Mouse (Mus musculus) inflammation-experienced regulatory T-cells, adult 6 months (primary cell): ENCODE measurements around the gene Mdk. TPM values are rescaled to one million over a fixed set of nuclear protein-coding genes. Genes with fewer than 3 reads are reported as not detected.
A peak's percentile ranks its signal among the peaks of the same experiment; 100 is the strongest.

ENCODE experiments used
- ATAC-seq: one replicate; pipeline ENCODE4 v1.8.0; 2017
- polyA plus RNA-seq, 3 experiments: library from polyadenylated mRNA; unstranded; fragments of 100-300 nt; shearing (Covaris generic); gene quantifications; one replicate each; pipeline ENCODE4 v1.2.1; 2017

Gene Mdk
- 1 to 10 TPM; 1.5 to 2.2 (median 1.5) TPM for polyA plus RNA-seq

DNA sequence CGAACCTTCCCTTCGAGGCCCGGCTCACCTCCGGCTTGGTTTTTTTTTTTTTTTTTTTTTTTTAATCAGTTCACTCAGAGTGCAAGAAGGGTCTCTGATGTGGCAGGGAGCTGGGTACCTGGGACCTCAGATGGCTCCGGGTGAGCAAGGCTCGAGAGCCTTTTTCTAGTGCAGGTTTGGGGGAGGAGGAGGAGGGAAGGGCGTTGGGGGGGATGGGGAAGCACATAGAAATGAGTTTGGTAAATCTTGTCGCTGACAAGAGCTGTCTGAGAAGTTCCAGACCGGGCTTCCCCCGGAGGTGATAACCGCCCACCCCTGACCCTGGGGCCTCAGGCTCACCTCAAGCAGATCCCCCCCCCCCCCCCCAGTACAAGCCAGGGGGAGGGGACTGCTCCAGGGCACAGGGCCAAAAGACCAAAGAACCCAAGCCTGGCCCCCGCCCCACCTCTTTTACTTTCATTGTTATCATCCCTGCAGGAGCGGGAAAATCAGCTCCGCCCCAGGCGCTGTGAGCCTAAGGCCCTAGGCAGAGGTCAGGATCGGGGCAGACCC lies at the start of gene Mdk:
Mdk (minus strand) TSS at position 138 of the 552 bp plus-strand sequence.
- ATAC-seq = peak; percentile 12

DNA sequence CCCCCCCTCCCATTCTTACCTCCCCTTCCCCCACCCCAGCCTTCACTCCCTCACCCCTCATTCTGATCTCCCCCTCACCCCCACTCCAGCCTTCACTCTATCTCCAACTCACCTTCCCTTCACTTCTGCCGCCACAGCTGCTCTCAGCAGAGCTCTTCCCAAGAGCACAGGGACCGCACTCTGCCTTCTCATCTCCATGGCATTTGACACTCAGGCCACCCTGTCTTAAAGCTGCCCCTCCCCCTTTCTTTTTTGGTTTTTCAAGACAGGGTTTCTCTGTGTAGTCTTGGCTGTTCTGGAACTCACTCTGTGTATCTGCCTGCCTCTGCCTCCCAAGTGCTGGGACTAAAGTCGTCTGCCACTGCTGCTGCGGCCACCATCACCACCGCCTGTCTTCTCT lies 48.7 kb upstream of the Mdk start:
- ATAC-seq = no peak

DNA sequence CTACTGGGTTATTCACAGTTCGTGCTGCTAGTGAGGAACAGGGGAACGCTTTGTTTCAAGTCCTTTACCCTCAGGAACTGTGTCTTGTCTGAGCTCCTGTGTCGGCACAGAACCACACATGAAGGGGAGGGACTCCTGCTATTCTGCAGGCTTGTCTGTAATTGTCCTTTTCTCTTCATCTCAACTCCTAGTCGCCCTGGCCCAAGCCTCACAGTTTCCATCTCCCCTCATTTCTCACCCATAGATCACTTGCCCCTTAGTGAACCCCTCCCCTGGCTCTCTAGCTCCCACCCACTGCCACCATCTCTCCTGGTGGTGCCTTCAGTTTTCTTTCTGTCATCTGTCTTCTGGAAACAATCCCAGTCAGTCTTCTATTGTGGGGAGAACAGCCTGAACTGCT lies 48.1 kb upstream of the Mdk start:
- ATAC-seq = no peak

DNA sequence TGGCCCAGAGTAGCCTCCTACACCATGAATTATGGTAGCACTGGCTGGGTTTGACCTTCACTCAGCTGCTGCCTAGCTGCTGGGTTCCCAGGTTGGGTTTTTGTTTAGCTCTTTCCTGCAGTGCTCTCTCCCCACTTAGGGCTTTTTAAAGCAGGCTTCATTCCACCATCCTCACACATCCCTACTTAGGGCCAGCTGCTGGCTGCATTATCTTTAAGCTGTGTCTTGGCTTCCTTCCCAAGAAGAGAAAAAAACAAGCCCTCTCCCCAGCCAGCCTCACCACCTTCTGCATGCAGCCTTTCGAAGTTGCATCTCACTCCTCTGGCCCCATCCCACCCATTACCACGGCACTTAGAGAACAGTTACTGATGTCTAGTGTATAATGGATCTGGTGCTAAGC lies 46.5 kb upstream of the Mdk start:
- ATAC-seq = no peak

DNA sequence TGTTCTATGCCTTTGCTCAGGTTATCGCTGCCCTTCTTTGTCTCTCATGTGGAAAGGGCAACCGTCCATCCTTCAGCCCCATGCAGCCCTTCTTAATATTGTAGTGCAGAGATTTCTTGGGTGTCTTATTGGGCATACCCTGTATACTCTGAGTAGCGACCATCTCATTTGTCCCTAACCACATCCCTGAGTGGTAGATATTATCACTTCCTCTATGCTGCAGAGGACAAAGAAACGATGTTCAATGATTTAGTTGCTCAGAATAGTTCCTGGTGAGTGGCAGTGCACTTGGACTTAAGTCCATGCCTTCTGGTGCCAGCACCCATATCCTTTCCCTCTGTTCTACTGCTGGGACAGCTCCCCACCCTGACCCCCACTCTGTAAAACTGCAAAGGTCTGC lies 45.9 kb upstream of the Mdk start:
- no peak for ATAC-seq

DNA sequence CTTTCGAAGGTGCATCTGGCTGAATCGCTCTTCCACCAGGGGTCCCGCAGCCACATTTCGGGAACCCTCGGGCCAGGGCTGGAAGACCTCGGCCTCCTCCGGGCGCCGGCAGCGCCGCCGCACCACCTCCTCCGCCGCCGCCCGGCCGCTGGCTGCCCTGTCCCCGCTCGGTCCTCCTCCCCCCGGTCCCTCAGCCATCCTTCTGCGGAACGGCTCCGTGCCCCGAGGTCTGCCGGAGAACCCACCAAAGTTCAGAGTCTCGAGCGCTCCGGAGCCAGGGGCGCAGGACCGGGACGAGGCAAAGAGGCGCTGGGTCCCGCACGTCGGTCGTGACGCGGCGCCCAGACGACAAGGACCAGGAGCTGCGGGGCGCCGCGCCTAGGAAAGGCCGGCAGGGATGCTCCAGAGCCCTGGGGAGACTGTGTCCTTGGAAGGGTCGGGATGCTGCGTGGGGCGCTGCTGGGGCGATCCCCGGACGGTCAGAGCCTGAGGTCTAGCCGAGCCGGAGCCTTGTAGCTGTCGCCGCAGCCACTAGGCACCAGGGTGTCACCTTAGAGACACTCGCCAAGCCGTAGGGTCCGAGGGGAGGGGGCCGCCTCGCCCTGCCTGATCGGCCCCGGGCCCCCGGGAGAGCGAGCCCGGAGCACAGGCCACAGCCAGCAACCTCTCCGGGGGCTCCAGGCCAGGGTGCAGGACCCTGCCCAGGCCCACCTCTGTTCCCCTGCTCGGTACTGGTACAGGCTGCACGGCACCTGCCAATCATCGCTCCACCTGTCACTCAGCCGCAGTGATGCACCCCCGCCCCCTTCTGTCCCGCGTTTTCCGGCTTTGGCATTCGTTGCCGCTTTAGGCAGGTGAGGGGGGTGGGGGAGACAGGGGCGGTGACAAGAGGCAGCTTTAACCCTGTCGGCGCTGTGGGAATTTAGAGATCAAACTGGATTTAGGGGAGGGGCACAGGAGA lies 43.8 kb upstream of the Mdk start, which contains the start of gene Dgkz:
Dgkz (minus strand) TSS at position 284 of the 961 bp plus-strand sequence.
- ATAC-seq = peak; percentile 77

GRCm38 (mm10) chr2:91973416-91974135 lies 41.5 kb upstream of the Mdk start:
- ATAC-seq = no peak

DNA sequence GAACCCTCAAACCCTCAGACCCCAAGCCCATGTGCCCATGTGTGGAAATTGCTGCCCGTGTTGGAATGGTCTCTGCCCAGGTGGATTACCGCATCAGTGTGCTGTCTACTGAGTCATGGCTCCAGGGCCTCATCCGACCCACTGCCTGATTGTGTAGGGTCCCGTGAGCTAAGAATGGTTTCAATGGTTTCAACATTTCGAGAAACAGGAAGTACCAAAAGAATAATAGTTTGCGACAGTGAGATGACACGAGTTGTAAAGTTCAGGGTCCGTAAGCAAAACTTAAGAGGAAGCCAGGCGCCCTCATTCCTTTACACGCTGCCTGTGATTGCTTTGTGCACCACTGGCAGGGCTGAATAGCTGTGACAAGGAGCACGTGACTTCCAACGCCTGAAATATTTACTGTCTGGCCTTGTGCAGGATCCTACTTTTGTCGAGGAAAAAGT lies 40.0 kb upstream of the Mdk start:
- ATAC-seq = peak; percentile 29

DNA sequence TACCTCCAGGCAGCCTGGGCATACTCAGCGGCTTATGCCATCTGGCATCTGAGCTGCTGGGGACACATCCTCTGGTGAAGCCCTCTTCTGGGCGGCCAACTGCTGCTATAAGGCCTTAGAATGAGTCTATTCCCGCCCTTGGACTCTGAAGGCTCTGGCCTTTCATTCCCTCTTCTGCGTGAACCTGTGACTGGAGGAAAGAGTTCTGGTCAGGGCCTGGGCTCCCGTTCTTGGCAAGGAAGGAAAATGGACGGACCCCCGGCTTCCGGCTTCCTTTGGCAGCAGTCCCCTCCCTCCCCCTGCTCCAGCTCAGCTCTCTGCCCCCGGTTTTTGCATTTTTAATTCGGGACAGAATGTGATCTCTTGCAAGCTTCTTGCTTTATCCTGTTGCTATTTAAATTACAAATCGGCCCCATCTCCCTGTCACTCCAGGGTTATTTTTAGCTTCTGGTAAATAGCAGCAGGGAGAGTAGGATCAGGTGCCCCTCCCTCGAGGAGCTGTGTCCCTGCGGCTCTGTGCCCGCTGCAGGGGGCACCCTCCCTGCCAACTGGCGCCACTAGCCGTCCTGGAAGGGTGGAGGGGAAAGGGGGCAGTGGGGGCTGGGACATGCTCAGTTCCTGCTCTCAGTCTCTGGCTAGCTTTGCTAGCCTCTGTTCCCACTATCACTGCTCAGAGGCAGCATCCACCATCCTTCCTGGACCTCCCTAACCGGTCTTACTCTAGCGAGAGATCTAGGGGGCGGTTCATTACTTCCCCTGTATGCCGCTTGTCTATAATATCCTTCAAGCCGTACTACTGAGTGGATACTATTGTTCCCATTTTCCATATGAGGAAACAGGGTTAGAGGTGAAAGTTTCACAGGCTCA lies 39.4 kb upstream of the Mdk start:
- ATAC-seq = no peak

DNA sequence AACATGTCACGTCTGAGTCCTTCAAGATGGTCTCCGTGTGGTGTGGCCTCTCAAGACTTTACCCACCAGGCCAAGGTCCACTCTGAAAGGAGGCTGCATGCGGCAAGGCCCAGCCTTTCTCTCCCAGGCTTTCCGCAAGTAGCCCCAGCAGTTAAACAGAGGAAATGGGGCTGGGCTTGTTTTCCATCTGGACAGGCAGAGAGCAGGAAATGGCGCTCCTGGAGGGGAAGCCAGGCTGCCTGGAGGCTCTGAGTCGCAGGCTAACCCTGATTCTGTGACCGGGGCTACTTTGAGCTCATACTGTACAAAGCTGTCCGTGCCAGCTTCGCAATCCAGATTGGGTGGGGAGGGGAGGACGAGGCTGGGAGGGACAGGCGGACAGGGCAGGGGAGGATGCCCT lies 35.9 kb upstream of the Mdk start:
- no peak for ATAC-seq

DNA sequence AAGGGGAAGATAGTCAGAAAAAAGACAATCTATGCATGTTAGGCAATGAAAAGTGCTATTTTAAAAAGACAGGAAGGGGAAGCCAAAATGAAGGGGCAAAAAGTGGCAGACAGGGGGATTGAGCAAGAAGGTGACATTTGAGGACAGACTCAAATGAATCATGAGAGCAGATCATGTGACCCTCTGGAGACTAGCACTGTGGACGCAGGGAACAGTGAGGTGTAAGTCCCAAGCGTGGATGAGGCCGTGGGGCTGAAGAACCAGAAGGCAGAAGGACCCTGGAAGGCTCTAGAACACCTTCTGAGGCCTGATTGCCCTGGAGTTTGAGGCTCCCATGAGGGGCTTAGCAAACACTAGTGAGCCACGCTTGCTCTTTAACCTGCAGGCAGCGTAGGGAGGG lies 34.3 kb upstream of the Mdk start:
- no peak for ATAC-seq

GRCm38 (mm10) chr2:91965417-91965816 lies 33.3 kb upstream of the Mdk start:
- ATAC-seq = no peak

GRCm38 (mm10) chr2:91964610-91965204 lies 32.6 kb upstream of the Mdk start:
- no peak for ATAC-seq

GRCm38 (mm10) chr2:91963443-91963932 lies 31.4 kb upstream of the Mdk start:
- ATAC-seq = peak; percentile 76

GRCm38 (mm10) chr2:91962864-91963401 lies 30.8 kb upstream of the Mdk start:
- ATAC-seq = no peak

DNA sequence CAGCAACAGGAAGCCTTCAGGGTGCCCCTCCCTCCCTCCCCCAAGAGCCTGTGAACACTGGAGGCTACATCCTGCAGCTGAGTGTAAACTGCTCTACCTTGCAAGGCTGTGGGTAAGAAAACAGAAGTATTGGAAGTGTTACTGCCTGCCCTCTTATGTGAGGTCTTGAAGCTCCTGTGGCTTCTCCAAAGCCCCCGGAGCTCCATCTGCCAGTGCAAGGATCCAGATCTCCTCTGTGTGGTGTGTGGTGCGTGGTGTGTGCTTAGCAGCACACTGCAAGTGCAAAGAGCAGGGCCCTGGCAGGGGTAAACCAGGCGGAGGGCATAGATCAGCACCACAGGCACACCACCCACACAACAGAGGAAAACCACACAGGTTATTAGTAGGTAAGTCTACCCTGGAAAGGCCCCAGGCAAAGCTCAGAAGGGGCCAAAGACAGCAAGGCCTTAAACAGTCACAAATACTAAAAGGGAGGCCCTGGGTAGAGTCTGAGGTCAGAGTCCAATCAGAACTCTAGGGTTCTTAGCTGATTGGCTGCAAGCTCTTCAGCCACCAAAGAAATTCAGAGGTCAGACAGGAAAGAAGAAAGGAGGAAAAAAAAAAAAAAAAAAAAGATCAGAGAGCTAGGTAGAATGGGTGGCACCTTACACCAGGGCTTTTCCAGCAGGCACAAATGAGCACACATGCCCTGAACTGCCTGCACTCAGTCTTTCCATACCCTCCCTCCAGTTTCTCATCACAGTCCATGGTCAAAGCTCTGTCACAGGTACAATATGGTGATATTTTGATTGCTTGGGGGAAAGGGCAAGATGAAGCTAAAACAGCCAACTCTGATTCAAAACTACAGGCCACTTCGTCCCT lies 30.0 kb upstream of the Mdk start:
- ATAC-seq = peak; percentile 51

DNA sequence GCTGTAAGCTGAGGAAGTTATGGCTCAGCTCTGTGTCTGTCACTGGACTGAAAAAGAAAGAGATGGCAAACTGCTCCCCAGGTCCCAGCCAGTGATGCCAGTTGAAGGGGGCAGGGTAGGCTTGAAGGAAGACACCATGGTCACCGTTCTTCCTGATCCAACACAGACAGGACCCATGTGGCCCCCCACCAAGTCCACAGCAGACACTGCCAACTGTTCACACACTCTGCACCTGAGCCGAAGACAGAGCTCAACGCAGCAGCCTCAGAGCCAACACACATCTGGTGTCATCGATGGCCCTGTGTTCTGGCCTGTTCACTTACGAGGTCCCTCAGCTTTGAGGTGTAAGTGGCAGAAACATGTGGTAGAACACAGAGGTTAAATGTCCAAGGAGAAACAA lies 28.4 kb upstream of the Mdk start:
- no peak for ATAC-seq

DNA sequence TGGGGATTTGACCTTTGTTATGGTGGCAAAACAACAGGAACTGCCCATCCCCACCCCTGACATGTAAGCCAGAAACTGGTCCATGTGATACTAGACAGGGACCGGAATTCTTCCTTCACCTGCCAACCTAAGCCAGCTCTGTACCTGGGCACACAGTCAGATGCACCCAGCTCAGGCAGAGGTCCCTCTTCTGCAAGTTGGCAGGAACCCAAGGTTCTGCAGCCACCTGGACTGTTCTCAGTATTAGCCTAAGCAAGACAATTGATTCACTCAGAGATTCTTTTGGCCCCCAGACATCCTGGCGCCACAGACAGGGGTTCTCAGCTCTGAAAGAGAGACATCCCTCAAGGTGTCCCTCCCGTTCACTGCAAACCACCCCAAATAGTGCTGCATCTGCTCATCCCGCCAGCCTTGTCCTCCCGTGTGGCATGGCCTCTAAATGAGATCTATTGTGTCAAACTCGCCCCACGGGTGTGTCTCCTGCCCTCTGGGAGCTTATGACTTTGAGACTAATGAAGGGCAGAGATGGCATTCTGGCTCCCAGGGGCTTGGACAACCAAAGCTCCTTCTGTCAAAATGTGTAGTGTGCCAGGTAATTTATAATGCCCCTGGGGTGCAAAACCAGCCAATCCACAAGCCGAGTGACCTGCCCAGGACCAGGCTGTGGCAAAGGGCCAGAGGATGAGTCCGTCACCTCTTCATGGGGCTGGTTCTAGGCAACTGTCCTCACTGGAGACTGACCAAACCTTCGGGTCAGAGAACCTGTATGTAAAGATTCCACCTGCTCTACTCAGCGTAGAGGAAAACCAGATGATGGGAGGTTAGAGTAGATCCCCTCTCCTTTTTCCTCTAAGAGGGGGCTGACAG lies 27.7 kb upstream of the Mdk start:
- ATAC-seq = no peak

DNA sequence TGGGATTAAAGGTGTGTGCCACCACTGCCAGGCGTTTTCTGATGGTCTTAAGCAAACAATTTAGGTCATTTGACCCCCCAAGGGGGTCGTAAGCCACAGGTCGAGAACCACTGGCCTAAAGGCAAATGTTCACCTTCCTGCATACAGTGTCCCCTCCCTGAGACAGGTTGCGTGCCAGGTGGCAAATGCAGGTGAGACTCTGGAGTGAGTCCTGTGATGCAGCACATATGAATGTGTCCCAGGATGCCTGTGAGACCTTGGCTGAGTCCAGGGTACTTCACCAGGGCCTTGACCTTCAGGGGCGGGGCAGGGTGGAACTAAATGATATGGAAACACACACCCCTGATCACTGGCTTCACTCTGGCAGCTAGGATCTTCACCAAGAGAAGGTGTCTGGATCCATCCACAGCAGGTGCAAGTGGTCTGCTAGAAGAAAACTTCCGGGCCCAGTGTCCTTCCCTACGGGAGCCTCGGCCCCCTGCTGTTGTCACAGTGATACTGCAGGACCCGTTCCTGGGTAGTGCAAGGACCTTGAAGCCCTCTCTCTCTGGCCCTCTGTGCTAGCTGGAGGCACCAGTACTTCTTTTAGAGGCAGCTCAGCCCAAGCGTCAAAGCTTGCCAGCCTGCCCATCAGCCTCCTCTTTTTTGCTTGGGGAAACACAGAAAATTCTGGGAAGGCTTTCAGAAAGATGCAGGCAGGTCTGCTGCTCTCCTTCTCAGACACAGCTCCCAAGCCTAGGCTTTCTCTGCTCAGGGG lies 26.8 kb upstream of the Mdk start:
- ATAC-seq = no peak
